Mouse (Mus musculus) E14TG2a.4 (cell line): Measurements from ENCODE around the gene Hspbp1.

Experiments
- CTCF ChIP-seq: conservative IDR thresholded peaks from 2 replicates; pipeline ENCODE4 v1.5.1; 2014; ENCODE audit warnings: low read length
- POU5F1 ChIP-seq: IDR thresholded peaks from 2 replicates; pipeline ENCODE4 v1.6.1; 2014; ENCODE audit warnings: low read length, borderline replicate concordance

DNA sequence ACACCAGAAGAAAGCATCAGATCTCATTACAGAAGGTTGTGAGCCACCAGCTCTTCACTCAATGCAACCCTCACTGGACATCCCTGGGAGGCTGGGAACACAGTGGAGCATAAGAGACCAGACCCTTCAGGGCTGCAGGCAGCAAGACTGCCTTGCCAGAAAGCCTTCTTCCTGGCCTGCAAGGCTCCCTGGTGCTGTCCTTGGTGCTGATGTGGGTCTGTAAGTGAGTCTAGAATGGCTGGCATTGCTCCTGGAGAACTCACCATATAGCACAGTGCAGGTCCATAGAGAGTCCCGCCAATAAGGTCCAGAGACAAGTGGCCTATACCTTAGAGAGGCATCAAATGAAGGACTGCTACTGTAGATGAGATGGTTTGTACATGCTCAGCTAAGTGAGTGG is 64.9 kb downstream of the Hspbp1 start:
- TF ChIP-seq POU5F1, result no peak
- no peak for TF ChIP-seq CTCF
